Mouse (Mus musculus): ENCODE data around the gene Txndc5. TPM values are rescaled to one million over a fixed set of nuclear protein-coding genes. Genes with fewer than 3 reads are reported as not detected.

Gene Txndc5
- polyA plus RNA-seq, 2 experiments = 31.2 to 66.8 TPM

DNA sequence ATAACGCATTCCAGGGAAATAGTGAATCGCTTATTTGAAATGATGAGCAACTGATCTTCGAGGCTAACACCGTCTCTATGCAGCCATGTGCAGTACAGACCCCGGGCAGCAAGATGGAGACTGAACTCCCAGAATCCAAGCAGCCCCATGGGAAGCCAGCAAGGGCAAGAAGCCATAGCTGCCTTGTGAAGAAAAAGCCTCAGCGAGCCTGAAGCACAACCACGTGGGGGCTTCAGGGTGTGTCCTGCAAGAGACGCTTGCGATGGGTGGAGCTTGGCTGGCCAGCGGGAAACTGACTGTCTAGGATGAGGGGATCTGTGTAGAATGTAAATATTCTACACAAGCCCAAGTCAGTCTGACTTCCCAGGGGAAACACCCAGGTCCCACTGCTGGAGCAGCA lies 16.6 kb downstream of the Txndc5 start:
- Histone ChIP-seq H3K4me3 (ENCODE audit: insufficient read depth in 1 of 2, low read depth in 2 of 2, low read length in 2 of 2) (no peak overlapping the region), H3K27me3 (ENCODE audit: control insufficient read depth, insufficient read depth, low read length) (no peaks in the 10 kb centered on the region), H3K9ac (replicated peaks) (no peak overlapping the region), H3K9me3 (ENCODE audit: control insufficient read depth, low read length) (no peaks in the 10 kb centered on the region), H3K4me2 (ENCODE audit: low read depth) (no peak overlapping the region), H3K27ac (no peak overlapping the region), H3K4me1 (replicated peaks; ENCODE audit: control insufficient read depth in 2 of 2, insufficient read depth in 2 of 2, low read length in 1 of 2) (no peaks in the 10 kb centered on the region), H3K36me3 (replicated peaks; ENCODE audit: control insufficient read depth, insufficient read depth, low read depth) (peaks cover 16% of the 10 kb centered on the region)
- WGBS (ENCODE audit: insufficient replicate concordance) = 66% methylated on average over 10 of the region's 10 CpGs
- TF ChIP-seq EP300 (IDR thresholded peaks at IDR 0.05; ENCODE audit: low read depth) (no peak), CTCF (IDR thresholded peaks at IDR 0.05; ENCODE audit: low read depth) (no peak)
- DNase-seq (ENCODE audit: low read depth in 3 of 3, low spot score in 3 of 3) = no peak
- no peak for ATAC-seq (ENCODE audit: insufficient read depth)

DNA sequence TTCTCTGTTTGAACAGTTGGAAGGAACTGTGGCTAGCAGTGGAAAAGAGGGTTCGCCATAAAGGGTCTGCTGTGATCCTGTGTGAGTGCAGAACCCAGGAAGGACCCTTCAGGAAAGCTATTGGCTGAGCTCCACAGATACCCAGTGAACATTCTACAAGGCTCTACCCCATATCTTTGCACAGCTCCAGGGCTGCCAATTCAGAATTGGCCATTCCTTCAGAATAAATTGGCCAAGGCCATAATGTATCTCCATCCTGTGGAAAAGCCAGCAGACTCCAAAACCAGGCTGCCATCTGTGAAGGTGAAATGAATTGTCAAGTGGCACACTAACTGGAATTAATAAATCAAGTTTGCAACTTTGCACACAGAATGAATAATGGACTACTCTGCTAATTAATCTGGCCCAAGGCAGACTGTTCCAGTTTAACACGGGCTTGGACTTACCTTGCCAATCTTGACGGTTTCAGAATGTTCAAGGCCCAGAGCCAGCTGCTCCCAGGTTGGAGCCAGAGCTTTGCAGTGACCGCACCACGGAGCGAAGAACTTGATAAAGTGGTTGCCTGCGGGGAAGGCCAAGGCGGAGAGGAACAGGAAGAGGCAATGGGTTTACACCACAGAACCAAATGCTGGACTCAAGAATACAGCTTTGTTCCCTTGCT lies 18.8 kb downstream of the Txndc5 start:
- Histone ChIP-seq H3K4me2 (ENCODE audit: low read depth) (no peak overlapping the region), H3K36me3 (replicated peaks; ENCODE audit: control insufficient read depth, insufficient read depth, low read depth) (peaks cover 15% of the 10 kb centered on the region), H3K9ac (replicated peaks) (no peak overlapping the region), H3K9me3 (ENCODE audit: control insufficient read depth, low read length) (no peaks in the 10 kb centered on the region), H3K4me1 (replicated peaks; ENCODE audit: control insufficient read depth in 2 of 2, insufficient read depth in 2 of 2, low read length in 1 of 2) (no peaks in the 10 kb centered on the region), H3K27me3 (ENCODE audit: control insufficient read depth, insufficient read depth, low read length) (no peaks in the 10 kb centered on the region), H3K27ac (no peak overlapping the region), H3K4me3 (ENCODE audit: insufficient read depth in 1 of 2, low read depth in 2 of 2, low read length in 2 of 2) (no peak overlapping the region)
- TF ChIP-seq EP300 (IDR thresholded peaks at IDR 0.05; ENCODE audit: low read depth) (no peak), CTCF (IDR thresholded peaks at IDR 0.05; ENCODE audit: low read depth) (no peak)
- DNase-seq (ENCODE audit: low read depth in 3 of 3, low spot score in 3 of 3) = no peak
- 79% methylated on average over 8 of the region's 8 CpGs for WGBS (ENCODE audit: insufficient replicate concordance)
- no peak for ATAC-seq (ENCODE audit: insufficient read depth)

DNA sequence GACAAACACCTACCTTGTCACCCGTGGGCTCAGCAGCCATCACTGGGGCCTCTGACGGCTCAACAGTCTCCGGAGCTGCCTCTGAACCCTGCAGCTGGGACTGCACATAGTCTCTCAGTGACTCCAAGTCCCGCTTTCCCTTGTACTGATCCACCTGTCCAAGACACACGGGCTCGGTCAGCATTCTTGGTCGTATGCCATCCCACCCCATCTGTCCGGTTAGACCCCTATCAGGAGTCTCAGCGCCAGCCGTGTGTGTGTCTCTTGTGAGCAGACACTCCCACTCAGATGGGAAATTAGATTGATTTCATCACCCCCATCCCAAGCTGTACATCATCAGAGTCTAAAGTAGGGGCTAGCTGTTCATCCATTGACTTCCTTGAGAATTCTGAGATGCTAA lies 21.7 kb downstream of the Txndc5 start:
- 78% methylated on average over 10 of the region's 10 CpGs for WGBS (ENCODE audit: insufficient replicate concordance)
- no peak overlapping the region for H3K9ac ChIP-seq (replicated peaks)
- no peaks in the 10 kb centered on the region for H3K4me1 ChIP-seq (replicated peaks; ENCODE audit: control insufficient read depth in 2 of 2, insufficient read depth in 2 of 2, low read length in 1 of 2)
- no peaks in the 10 kb centered on the region for H3K9me3 ChIP-seq (ENCODE audit: control insufficient read depth, low read length)
- no peak overlapping the region for H3K4me2 ChIP-seq (ENCODE audit: low read depth)
- no peaks in the 10 kb centered on the region for H3K27me3 ChIP-seq (ENCODE audit: control insufficient read depth, insufficient read depth, low read length)
- peaks cover 14% of the 10 kb centered on the region for H3K36me3 ChIP-seq (replicated peaks; ENCODE audit: control insufficient read depth, insufficient read depth, low read depth)
- ATAC-seq (ENCODE audit: insufficient read depth) (no peak), DNase-seq (ENCODE audit: low read depth in 3 of 3, low spot score in 3 of 3) (no peak)
- no peak overlapping the region for H3K27ac ChIP-seq
- TF ChIP-seq CTCF (IDR thresholded peaks at IDR 0.05; ENCODE audit: low read depth) (no peak), EP300 (IDR thresholded peaks at IDR 0.05; ENCODE audit: low read depth) (no peak)
- no peak overlapping the region for H3K4me3 ChIP-seq (ENCODE audit: insufficient read depth in 1 of 2, low read depth in 2 of 2, low read length in 2 of 2)

DNA sequence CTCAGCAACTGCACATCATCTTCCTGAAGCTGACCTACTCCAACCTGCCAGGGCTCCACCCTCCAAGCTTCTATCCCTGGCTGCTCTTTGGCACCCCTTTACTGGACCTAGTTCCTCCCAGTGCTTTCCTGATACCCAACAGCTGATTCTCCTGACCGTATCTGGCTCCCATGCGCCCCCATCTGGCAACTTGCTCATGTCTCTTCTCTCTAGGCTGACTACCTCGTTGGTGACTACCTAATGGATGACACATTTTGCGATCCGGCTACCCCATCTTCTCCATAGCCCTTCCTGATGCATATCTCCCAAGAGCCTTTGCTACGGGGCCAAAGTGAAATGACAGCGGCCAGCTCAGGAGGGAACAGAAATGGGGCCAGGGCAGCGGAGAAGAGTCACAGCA lies 22.3 kb downstream of the Txndc5 start:
- TF ChIP-seq EP300 (IDR thresholded peaks at IDR 0.05; ENCODE audit: low read depth) (no peak), CTCF (IDR thresholded peaks at IDR 0.05; ENCODE audit: low read depth) (peak; percentile 42)
- H3K36me3 ChIP-seq (replicated peaks; ENCODE audit: control insufficient read depth, insufficient read depth, low read depth) = peaks cover 14% of the 10 kb centered on the region
- 70% methylated on average over 8 of the region's 8 CpGs for WGBS (ENCODE audit: insufficient replicate concordance)

DNA sequence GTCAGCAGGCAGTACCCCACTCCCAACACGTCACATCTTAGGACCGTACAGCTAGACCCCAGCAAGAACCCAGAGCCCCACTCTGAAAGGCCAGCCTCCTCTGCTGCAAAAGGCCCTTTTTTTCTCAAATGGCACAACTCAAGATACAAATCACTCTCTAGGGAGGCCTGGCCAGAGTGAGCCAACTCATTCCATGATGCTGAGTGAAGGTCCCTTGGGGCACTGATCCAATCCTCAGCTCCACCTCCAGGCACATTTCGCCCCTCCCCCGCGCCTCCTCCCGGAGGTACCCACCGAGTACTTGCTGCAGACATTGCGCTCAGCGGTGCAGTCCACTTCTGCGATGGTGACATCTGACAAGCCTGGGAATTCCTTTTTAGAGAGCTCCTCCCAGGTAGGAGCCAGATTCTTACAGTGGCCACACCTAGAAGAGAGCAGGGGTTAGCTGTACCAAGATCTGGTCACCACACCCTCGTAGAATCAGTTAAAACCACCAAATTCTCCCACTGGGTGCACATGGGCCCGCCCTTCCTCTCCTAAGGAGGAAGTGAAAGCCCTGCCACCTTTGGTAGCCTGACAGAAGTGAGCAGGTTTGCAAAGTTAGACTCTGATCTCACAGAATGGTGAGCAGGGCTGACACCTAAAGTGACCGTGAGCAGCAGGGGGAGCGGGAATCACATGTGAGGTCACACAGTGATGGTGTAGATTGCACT lies 25.3 kb downstream of the Txndc5 start:
- no peak for TF ChIP-seq CTCF (IDR thresholded peaks at IDR 0.05; ENCODE audit: low read depth)
- no peak for TF ChIP-seq EP300 (IDR thresholded peaks at IDR 0.05; ENCODE audit: low read depth)
- DNase-seq (ENCODE audit: low read depth in 3 of 3, low spot score in 3 of 3) (no peak), ATAC-seq (ENCODE audit: insufficient read depth) (no peak)
- H3K9ac ChIP-seq (replicated peaks) = no peak overlapping the region
- H3K4me2 ChIP-seq (ENCODE audit: low read depth) = no peak overlapping the region
- no peak overlapping the region for H3K27ac ChIP-seq
- 75% methylated on average over 14 of the region's 14 CpGs for WGBS (ENCODE audit: insufficient replicate concordance)
- H3K27me3 ChIP-seq (ENCODE audit: control insufficient read depth, insufficient read depth, low read length) = no peaks in the 10 kb centered on the region
- H3K9me3 ChIP-seq (ENCODE audit: control insufficient read depth, low read length) = no peaks in the 10 kb centered on the region
- H3K4me1 ChIP-seq (replicated peaks; ENCODE audit: control insufficient read depth in 2 of 2, insufficient read depth in 2 of 2, low read length in 1 of 2) = no peaks in the 10 kb centered on the region
- H3K36me3 ChIP-seq (replicated peaks; ENCODE audit: control insufficient read depth, insufficient read depth, low read depth) = peaks cover 8% of the 10 kb centered on the region
- H3K4me3 ChIP-seq (ENCODE audit: insufficient read depth in 1 of 2, low read depth in 2 of 2, low read length in 2 of 2) = no peak overlapping the region

More for the DNA sequence above, 22.3 kb downstream of the Txndc5 start:
- no peaks in the 10 kb centered on the region for H3K9me3 ChIP-seq (ENCODE audit: control insufficient read depth, low read length)
- no peak overlapping the region for H3K4me2 ChIP-seq (ENCODE audit: low read depth)
- H3K4me3 ChIP-seq (ENCODE audit: insufficient read depth in 1 of 2, low read depth in 2 of 2, low read length in 2 of 2) = no peak overlapping the region
- no peak overlapping the region for H3K27ac ChIP-seq
- no peak overlapping the region for H3K9ac ChIP-seq (replicated peaks)
- H3K27me3 ChIP-seq (ENCODE audit: control insufficient read depth, insufficient read depth, low read length) = no peaks in the 10 kb centered on the region
- no peaks in the 10 kb centered on the region for H3K4me1 ChIP-seq (replicated peaks; ENCODE audit: control insufficient read depth in 2 of 2, insufficient read depth in 2 of 2, low read length in 1 of 2)
- no peak for ATAC-seq (ENCODE audit: insufficient read depth)
- DNase-seq (ENCODE audit: low read depth in 3 of 3, low spot score in 3 of 3) = no peak
